Mouse (Mus musculus) kidney, embryonic 16.5 days (tissue): ENCODE results near the gene Slc2a13. TPM values are rescaled to one million over a fixed set of nuclear protein-coding genes. Genes with fewer than 3 reads are reported as not detected.
A peak's percentile ranks its signal among the peaks of the same experiment; 100 is the strongest.

Experiments used
- ATAC-seq: fragments of 200-750 bp; cut with Nextera tagmentation; 2 replicates; pipeline ENCODE4 v1.8.0; 2017; ENCODE audit warnings: moderate TSS enrichment; ENCODE audit not compliant: low FRiP score, low TSS enrichment
- H3K27ac ChIP-seq: fragments of 300-500 bp; sonication (generic); 2 replicates; pipeline ENCODE4 v1.5.1; 2014; ENCODE audit warnings: low read length
- H3K27me3 ChIP-seq: fragments of 300-500 bp; sonication (generic); 2 replicates; pipeline ENCODE4 v1.6.1; 2014; ENCODE audit warnings: low read length, control low read depth, mixed read lengths; ENCODE audit not compliant: insufficient read depth
- H3K36me3 ChIP-seq: fragments of 300-500 bp; sonication (generic); 2 replicates; pipeline ENCODE4 v1.6.1; 2014; ENCODE audit warnings: low read length, control low read depth, mixed read lengths; ENCODE audit not compliant: insufficient read depth
- H3K4me1 ChIP-seq: fragments of 300-500 bp; sonication (generic); 2 replicates; pipeline ENCODE4 v1.6.1; 2014; ENCODE audit warnings: low read length, control low read depth, mixed read lengths; ENCODE audit not compliant: insufficient read depth
- H3K4me2 ChIP-seq: fragments of 300-500 bp; sonication (generic); replicated peaks from 2 replicates; pipeline ENCODE4 v1.6.1; 2014; ENCODE audit warnings: low read depth, low read length
- H3K4me3 ChIP-seq: fragments of 300-500 bp; sonication (generic); 2 replicates; pipeline ENCODE4 v1.5.1; 2014; ENCODE audit warnings: mild to moderate bottlenecking, low read length
- H3K9ac ChIP-seq: fragments of 300-500 bp; sonication (generic); replicated peaks from 2 replicates; pipeline ENCODE4 v1.6.1; 2014; ENCODE audit warnings: low read length
- H3K9me3 ChIP-seq: fragments of 300-500 bp; sonication (generic); 2 replicates; pipeline ENCODE4 v1.6.1; 2016; ENCODE audit warnings: low read length, control low read depth
- WGBS: fragments of 180-500 bp; shearing (Covaris S2); extraction: QIAGEN DNeasy Blood & Tissue Kit; methylation state at CpG from one replicate; pipeline ENCODE4 v1.1.7; 2014; 5-methylcytosine and 5-hydroxymethylcytosine counted together
- polyA plus RNA-seq: library from polyadenylated mRNA; unstranded; fragments of >200 nt; fragmentation: Nextera tagmentation; extraction: Ambion mirVana; gene quantifications from 2 replicates; pipeline ENCODE4 v1.2.1, GENCODE M21; 2015

Slc2a13 gene
- 1.7 and 1.9 TPM in 2 replicates for polyA plus RNA-seq

GRCm38 (mm10) chr15:91573111-91573538, at the start of gene Slc2a13:
Gene Slc2a13 (minus strand): TSS chr15:91573261.
- Histone ChIP-seq H3K27ac (peak within 1 kb of the TSS; percentile 58; the same call in 1 of the 2 replicates), H3K4me1 (peaks cover 12% of the 10 kb centered on the region; the same call in 1 of the 2 replicates), H3K27me3 (peaks cover 3% of the 10 kb centered on the region; the same call in 1 of the 2 replicates), H3K4me3 (peak within 1 kb of the TSS; percentile 78), H3K9ac (peak within 1 kb of the TSS; percentile 80), H3K9me3 (no peaks in the 10 kb centered on the region), H3K36me3 (no peaks in the 10 kb centered on the region), H3K4me2 (peak within 1 kb of the TSS; percentile 96)
- under 1% methylated on average over 22 of the region's 26 CpGs for WGBS
- ATAC-seq = peak; percentile 97

- Histone ChIP-seq H3K36me3 (no peaks in the 10 kb centered on the region), H3K9me3 (no peaks in the 10 kb centered on the region), H3K9ac (no peak overlapping the region), H3K4me3 (no peak overlapping the region), H3K27ac (no peak overlapping the region), H3K27me3 (no peaks in the 10 kb centered on the region), H3K4me1 (no peaks in the 10 kb centered on the region), H3K4me2 (no peak overlapping the region)
- no peak for ATAC-seq
- 66% methylated on average over 12 of the region's 12 CpGs for WGBS
These were observed 43.0 kb upstream of the Slc2a13 start for GRCm38 (mm10) chr15:91616016-91616415.

- Histone ChIP-seq H3K4me3 (no peak overlapping the region), H3K9ac (no peak overlapping the region), H3K9me3 (no peaks in the 10 kb centered on the region), H3K27me3 (no peaks in the 10 kb centered on the region), H3K27ac (no peak overlapping the region), H3K4me1 (no peaks in the 10 kb centered on the region), H3K36me3 (no peaks in the 10 kb centered on the region), H3K4me2 (no peak overlapping the region)
- 84% methylated on average over 4 of the region's 4 CpGs for WGBS
- no peak for ATAC-seq
These were observed 42.5 kb upstream of the Slc2a13 start for GRCm38 (mm10) chr15:91615532-91615931.

DNA sequence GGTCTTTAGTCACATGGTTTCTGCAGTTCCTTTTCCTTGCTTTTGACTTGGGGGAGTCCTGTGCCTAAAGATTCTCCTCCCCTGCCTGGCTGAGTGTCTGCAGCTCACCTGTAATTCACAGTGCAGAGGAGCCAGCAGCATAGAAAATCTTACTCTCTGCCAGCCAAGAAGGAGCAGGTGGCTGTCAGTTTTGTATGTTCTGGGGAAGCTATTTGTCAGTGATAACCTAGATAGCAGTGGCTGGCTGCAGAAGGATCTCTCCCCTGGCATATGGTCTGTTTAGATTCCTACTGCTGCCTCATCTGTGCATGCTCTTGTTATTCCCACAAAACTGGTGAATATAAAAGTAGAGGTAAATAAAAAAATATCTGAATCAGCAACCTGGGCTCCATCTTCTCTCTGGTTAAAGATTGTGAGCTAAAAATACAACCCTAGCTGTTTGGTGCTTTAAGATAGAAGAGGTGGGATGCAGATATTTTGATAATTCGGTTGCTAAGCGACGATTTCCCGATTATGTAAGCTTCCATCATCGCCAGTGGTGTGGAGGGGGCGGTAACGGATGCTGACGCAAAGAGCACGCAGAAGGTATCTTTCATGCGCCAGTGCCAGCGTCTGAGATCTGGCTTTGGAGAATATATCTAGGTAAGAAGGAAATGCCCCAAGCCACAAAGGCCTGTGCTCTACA, 41.1 kb upstream of the Slc2a13 start:
- Histone ChIP-seq H3K27ac (no peak overlapping the region), H3K9me3 (no peaks in the 10 kb centered on the region), H3K36me3 (no peaks in the 10 kb centered on the region), H3K4me1 (no peaks in the 10 kb centered on the region), H3K4me3 (no peak overlapping the region), H3K9ac (no peak overlapping the region), H3K27me3 (no peaks in the 10 kb centered on the region), H3K4me2 (no peak overlapping the region)
- WGBS = 93% methylated on average over 11 of the region's 11 CpGs
- ATAC-seq = no peak

DNA sequence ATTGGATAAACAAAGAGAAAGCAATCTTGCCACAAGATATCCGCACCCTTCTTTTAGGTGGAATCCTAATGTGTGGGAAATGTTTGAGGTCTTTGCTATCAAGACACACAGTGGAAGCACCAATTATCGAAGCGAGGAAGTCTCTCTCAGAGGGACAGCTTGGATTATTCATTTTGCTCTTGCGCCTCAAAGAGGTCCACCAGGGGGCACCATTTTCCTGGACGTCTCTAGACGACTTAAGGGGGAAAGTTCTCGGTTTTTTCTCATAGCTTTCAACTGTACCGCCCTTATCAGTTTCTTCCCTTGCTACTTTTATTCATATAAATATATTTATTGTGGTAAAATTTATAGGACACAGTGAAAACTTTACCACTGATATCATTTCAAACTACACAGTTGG, 36.7 kb upstream of the Slc2a13 start:
- ATAC-seq = no peak
- no peak overlapping the region for H3K4me2 ChIP-seq
- no peaks in the 10 kb centered on the region for H3K27me3 ChIP-seq
- no peaks in the 10 kb centered on the region for H3K36me3 ChIP-seq
- H3K9ac ChIP-seq = no peak overlapping the region
- no peak overlapping the region for H3K27ac ChIP-seq
- 23% methylated on average over 8 of the region's 8 CpGs for WGBS
- H3K4me3 ChIP-seq = no peak overlapping the region
- no peaks in the 10 kb centered on the region for H3K9me3 ChIP-seq
- H3K4me1 ChIP-seq = no peaks in the 10 kb centered on the region

DNA sequence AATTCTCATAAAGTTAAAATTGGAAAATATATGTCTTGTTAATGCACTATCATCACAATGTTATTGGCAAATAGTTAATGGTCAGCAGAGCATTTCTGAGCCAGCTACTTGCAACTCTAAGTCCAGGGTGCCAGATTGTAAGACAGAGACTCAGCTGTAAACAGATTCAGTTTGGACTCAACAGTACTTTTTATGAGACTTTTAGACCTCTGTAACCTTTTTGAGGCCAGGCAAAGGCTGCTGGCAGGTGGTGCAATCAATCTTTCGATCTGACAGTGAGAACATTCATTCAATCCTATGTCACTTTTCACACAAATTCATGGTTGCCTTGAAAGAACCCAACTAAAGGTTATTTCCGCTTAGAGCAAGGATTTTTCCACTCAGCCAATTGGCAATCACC, 35.8 kb upstream of the Slc2a13 start:
- no peak for ATAC-seq
- H3K4me2 ChIP-seq = no peak overlapping the region
- no peaks in the 10 kb centered on the region for H3K9me3 ChIP-seq
- no peaks in the 10 kb centered on the region for H3K27me3 ChIP-seq
- no peaks in the 10 kb centered on the region for H3K36me3 ChIP-seq
- WGBS = 74% methylated on average over 2 of the region's 2 CpGs
- H3K4me3 ChIP-seq = no peak overlapping the region
- H3K4me1 ChIP-seq = no peaks in the 10 kb centered on the region
- H3K27ac ChIP-seq = no peak overlapping the region
- H3K9ac ChIP-seq = no peak overlapping the region

GRCm38 (mm10) chr15:91601197-91601596, 28.1 kb upstream of the Slc2a13 start:
- no peak overlapping the region for H3K27ac ChIP-seq

GRCm38 (mm10) chr15:91597290-91597689, 24.2 kb upstream of the Slc2a13 start:
- no peak overlapping the region for H3K27ac ChIP-seq
- no peaks in the 10 kb centered on the region for H3K36me3 ChIP-seq
- H3K4me1 ChIP-seq = no peaks in the 10 kb centered on the region
- no peak overlapping the region for H3K4me2 ChIP-seq
- H3K9me3 ChIP-seq = no peaks in the 10 kb centered on the region
- H3K4me3 ChIP-seq = no peak overlapping the region
- no peak overlapping the region for H3K9ac ChIP-seq
- 86% methylated on average over 5 of the region's 5 CpGs for WGBS
- H3K27me3 ChIP-seq = no peaks in the 10 kb centered on the region
- ATAC-seq = no peak

More at GRCm38 (mm10) chr15:91601197-91601596, 28.1 kb upstream of the Slc2a13 start:
- Histone ChIP-seq H3K4me2 (no peak overlapping the region), H3K9ac (no peak overlapping the region), H3K4me3 (no peak overlapping the region), H3K4me1 (no peaks in the 10 kb centered on the region), H3K27me3 (no peaks in the 10 kb centered on the region), H3K36me3 (no peaks in the 10 kb centered on the region), H3K9me3 (no peaks in the 10 kb centered on the region)
- no peak for ATAC-seq
- 54% methylated on average over 7 of the region's 7 CpGs for WGBS

GRCm38 (mm10) chr15:91574492-91574891, 1.4 kb upstream of the Slc2a13 start:
- Histone ChIP-seq H3K27me3 (peaks cover 3% of the 10 kb centered on the region; the same call in 1 of the 2 replicates), H3K9ac (no peak overlapping the region), H3K36me3 (no peaks in the 10 kb centered on the region), H3K9me3 (no peaks in the 10 kb centered on the region), H3K4me2 (no peak overlapping the region), H3K27ac (no peak overlapping the region), H3K4me3 (no peak overlapping the region), H3K4me1 (peaks cover 12% of the 10 kb centered on the region; the same call in 1 of the 2 replicates)
- no peak for ATAC-seq
- 30% methylated on average over 8 of the region's 8 CpGs for WGBS

GRCm38 (mm10) chr15:91572421-91573069, 516 bp downstream of the Slc2a13 start:
- Histone ChIP-seq H3K9me3 (no peaks in the 10 kb centered on the region), H3K4me1 (peaks cover 12% of the 10 kb centered on the region; the same call in 1 of the 2 replicates), H3K4me3 (peak overlapping the region; percentile 78), H3K27me3 (peaks cover 3% of the 10 kb centered on the region; the same call in 1 of the 2 replicates), H3K36me3 (no peaks in the 10 kb centered on the region), H3K4me2 (peak overlapping the region; percentile 96), H3K9ac (peak overlapping the region; percentile 80), H3K27ac (peak overlapping the region; percentile 58; the same call in 1 of the 2 replicates)
- peak; percentile 92 for ATAC-seq
- under 1% methylated on average over 90 of the region's 91 CpGs for WGBS
